Mouse (Mus musculus) megakaryocyte, adult 5-6 weeks (primary cell): ENCODE measurements at regions not wholly inside any gene's neighbourhood (a gene's known extent, or its start where the extent isn't known, plus 50 kb on each side); places are given as distances from the start of the nearest gene placed in this dataset.

Experiments
- ATAC-seq: 2 replicates; pipeline ENCODE4 v1.8.0; 2016; ENCODE audit warnings: mild to moderate bottlenecking, inconsistent platforms; ENCODE audit not compliant: poor library complexity, severe bottlenecking

DNA sequence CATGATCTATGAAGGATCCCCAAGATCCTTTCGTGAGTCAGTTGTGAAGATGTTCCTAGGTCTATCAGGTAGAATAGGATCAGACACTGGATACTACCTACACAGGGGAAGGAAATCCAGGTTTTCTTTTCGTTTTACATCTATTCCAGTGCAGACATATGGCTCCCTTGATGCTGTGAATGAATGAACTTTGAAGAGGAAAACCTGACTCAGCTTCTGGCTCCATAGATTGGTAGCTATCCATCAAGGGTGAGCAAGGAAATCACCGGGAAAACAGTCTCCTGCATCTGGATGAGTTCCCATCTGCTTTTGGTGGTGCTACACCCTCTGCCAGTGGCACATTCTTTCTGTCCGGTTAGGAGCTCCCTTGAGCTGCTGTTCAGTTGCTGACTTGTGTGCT lies 687.8 kb downstream of the Hs3st4 start:
- ATAC-seq = no peak

DNA sequence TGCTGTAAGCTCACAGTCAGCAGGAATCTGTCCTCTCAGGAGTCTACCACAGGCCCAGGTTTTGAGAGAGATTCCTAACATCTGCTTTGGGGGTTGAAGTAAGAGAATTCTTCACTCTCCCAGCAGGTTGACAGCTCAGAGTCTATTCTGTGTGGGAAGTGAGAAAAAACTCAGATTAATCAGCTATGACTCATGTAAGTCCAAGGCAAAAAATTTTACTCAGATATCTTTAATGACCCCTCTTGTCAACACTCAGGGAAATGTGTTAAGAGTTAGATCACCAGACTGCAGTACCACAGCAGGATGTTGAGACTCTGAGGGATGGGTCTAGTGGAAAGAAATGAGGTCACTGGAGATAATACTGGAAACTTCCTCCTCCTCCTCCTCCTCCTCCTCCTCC lies 688.4 kb downstream of the Hs3st4 start:
- ATAC-seq = no peak

- no peak for ATAC-seq
Observed at GRCm38 (mm10) chr7:124676854-124677515, 694.3 kb downstream of the Hs3st4 start.

GRCm38 (mm10) chr7:124680561-124680960 lies 697.9 kb downstream of the Hs3st4 start:
- no peak for ATAC-seq

GRCm38 (mm10) chr7:124681212-124681611 lies 698.5 kb downstream of the Hs3st4 start:
- ATAC-seq = no peak

DNA sequence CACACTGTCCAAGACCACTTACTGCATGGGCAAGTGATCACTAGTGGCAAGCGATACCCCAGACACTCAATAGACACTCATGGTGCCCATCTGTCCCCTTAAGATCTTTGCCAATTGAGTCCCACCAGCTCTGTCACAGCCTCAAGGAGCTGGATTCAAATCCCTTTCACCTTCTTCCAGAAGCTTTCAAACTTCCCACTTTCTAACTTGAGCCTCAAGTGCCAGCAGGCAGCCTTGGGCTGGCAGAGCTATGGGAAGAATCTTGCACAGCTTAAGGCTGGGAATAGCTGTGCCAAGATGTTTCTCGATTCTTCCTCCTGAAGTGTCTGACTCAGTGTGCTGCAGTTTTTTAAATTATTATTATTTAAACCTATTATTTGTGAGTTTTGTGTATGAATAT lies 699.2 kb downstream of the Hs3st4 start:
- ATAC-seq = no peak

DNA sequence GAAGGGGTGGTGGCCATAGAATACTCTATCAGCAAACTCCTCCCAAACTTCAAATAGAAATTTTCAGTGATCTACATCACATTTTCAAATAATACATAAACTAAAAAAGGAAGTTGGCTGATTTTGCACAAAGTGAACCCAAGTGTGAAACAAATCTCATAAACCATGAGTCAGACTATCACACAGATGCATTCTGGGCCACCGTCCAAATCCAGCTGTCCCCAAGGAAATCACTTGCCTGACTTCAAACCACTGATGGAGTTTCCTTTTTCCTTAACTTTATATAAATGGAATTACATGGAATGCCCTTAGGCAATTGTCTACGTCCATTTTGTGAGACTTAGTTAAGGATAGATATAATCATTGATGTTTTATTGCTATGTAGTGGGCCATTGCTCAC lies 702.8 kb downstream of the Hs3st4 start:
- no peak for ATAC-seq

DNA sequence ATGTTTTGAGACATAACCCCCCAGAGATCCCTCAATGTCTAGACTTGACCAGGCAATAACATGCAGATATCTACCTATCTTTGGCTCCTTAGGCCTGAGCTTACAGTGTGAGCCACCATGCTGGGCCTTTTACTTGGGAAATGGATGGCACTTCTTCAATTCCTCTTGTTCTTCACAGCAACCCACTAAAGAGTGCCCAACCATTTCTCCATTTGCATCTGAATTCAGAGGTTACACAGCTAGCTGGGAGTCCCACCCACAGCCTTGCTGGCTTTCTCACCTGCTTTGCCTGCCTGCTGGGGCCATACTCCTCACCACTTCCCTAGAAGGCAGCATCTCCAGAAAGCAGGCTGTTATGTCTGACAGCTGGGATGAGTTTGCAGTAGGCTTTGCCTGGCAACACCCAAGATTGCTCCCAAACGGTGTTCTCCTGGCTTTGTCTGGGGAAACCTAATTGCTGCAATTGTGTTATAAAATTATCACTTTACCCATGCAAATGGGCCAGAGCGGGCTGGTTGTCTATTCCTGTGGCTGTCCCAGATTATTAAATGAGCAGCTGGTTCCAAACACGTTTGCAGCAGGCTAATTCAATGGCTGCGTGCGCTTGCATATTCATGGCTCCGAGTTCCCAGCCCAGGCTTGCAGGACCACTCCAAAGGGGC lies 721.6 kb downstream of the Hs3st4 start:
- no peak for ATAC-seq

DNA sequence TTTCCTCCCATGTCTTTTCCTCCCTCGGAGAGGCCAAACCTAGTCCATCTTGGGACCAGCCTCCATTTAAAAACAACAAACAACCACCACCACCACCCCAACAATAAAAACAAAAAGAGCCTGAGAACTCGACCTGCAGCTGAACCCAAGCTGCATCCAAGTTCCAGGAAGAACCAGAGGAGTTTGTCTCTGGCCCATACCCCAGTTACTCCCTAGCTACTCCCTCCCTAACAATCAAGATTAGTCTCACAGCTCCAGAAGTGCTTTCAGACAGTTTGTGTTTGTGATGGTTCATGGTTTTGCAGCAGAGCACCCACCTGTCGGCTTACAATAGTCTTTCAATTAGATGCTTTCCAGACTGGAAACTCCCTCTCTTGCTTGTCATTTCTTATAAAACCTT lies 724.5 kb downstream of the Hs3st4 start:
- no peak for ATAC-seq

DNA sequence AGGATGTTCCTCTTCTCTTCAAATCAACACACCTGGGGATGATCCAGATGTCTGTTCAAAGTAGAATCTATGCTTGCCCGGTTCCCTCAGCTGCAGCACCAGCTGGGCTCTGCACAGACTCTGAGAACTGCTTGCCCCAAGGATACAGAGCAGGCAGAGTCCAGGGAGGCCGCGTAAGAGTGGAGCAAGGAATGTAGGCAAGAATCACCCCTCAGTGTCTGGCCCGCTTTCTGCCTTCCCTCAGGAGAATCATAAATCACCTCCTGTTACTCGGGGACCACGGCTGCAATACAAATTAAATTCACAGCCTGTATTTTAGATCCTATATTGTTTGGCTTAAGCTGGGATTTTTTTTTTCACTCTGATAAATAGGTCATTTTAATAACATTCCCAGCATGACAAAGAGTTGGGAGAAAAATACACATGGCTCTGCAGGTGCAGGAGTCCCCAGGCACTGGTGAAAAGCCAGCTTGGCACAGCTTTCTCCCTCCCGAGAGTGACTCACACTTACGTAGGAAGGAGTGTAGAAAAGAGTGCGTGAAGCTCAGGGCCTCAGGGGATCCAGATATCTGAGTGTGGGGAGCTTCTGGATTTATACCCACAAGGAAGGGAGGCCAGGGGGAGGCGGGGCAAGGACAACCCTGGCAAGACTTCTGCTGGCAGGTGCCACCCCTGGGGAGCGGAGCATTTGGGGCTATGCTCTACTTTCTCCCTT lies 726.3 kb downstream of the Hs3st4 start:
- no peak for ATAC-seq

GRCm38 (mm10) chr7:124720927-124721326 lies 723.5 kb upstream of the Kdm8 start:
- no peak for ATAC-seq

DNA sequence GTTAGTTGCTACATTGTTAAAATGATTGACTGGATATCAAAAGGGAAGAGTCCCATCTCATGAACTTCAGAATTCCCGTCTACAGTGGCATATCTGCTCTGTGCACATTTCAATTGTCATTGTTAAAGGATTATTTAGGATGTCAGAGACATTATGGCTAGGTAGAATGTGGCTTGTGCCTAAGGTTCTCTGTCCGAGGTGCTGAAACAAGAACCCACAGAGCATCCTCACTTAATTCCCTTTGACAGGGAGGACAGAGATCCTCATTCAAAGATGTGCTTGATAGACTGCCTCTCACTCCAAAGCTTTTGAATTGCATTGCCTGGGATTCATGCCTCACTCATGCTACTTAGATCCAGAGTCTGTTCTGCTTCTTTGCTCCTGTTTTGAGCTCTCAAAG lies 702.4 kb upstream of the Kdm8 start:
- no peak for ATAC-seq

DNA sequence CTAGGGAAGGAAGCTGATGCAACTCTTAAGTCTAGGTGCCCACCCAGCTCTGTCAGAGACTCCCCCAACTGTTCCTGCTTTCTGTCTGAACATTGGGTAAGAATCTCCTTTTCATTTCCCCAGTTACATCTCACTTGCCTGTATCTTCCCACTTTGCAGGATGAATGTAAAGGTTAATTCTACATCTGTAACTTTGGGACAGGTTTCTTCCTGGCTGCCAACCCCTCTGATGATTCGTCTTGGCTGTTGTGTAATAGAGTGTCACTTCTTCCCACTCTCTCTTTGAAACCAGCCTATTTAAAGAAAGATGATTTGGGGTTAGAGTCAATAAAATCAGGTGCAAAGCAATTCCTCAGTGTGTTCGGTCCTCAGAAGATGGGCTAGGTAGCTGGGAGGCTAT lies 698.2 kb upstream of the Kdm8 start:
- no peak for ATAC-seq

DNA sequence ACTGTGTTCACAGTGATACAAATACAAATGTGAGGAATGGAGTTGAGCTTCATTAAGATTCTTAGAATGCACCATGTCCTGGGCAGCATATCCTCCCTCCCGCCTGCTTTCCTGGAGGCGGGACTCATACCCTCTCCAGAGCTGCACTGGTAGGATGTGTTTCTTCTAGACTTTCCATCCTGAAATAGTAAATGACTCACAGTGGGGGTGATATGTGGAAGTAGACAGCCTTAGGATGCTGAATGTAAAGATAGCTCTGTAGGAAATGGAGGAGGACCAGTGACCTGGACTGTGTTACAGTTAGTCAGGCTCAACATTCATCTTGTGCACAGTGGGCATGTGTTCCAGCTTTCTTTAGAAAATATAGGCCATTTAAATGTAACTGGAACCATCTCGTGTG lies 696.1 kb upstream of the Kdm8 start:
- no peak for ATAC-seq

DNA sequence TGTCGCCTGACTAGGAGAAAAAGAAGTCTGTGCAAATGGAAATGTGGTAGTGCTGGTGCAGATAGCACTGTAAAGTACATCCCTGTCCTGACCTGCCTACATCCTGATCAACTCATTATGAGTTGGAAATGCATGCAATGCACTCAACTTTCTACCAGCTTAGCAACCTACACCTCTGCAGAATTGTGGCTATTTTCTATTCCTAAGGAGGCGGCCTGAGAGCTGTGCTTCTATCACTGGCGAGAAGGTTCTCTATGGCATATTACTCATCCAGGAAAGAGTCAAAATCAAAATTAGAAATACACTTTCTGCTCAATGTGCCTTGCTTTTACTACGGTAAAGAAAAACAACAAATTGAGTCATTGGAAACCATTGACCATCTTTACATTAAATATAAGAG lies 685.4 kb upstream of the Kdm8 start:
- no peak for ATAC-seq

- ATAC-seq = no peak
Observed at GRCm38 (mm10) chr7:124777822-124778221, 666.7 kb upstream of the Kdm8 start.

DNA sequence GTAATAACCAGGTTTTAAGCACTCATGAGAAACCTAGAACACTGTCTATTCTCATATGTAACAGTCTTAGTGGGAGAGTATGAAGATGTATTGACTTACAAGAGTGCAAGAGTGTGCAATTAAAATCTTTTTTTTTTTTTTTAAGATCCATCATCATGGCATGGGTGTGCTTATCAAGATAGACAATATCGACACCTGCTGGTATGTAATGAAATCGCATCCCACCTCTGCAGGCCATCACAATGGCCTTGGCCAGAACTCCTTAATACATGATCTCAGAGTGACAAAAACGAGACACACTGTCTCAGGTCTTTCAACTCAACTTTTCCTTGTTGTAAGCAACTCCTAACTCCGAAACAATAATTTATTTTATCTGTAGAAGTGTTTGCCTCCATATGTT lies 661.7 kb upstream of the Kdm8 start:
- ATAC-seq = no peak

GRCm38 (mm10) chr7:124784995-124785394 lies 659.5 kb upstream of the Kdm8 start:
- no peak for ATAC-seq

- no peak for ATAC-seq
Observed at GRCm38 (mm10) chr7:124785896-124786295, 658.6 kb upstream of the Kdm8 start.

DNA sequence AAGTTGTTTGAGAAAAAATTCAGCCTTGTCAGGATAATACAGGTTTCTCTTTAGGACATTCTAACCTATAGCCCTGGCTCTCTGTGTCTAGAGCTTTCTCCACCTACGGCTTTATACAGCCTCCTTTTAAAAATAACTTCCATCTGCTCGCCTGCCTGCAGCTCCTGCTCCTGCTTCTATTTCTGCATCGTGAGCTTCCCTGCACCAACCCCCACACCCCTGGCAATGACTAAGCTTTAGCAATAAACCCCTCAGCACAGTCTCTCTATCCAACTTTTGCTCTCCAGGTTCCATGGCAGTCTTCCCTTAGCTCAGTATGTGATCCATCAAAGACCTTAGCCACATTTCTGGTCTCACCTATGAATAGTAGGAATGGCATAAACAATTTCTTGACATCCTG lies 655.7 kb upstream of the Kdm8 start:
- no peak for ATAC-seq

DNA sequence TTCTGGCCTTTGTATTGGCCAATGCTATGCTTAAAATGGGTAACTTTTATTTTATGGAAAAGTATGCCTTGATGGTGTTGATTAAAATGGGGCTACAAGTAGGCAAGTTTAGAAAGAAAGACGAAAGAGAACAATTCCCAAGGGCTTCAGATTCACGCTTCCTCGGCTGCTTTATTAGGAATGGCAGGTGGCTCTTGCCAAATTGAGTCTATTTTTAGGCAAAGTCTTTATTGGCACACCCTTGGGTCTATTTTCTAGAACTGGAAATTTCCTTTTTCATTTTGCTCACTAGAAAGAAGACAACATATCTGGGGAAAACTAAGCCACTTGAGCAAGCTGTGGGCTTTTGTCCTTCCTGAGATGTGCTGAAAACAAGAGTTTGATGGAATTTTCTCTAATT lies 641.4 kb upstream of the Kdm8 start:
- no peak for ATAC-seq

DNA sequence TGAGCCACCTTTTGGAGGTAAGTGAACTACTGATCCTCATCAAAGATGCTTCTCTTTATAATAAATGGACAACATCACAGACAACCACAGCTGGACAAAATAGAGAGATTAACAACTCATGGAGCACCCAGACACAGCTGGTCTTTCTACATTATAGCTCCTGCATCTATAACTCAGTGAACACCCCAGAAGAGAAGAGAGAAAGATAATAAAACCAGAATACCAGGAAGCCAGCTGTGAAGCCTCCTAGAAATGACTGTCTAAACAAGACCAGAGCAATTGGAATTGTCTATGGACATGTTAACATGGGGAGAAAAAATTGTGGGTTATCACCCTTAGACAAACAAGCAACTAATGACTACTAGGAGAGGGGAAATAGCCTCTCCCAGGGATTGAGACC lies 609.8 kb upstream of the Kdm8 start:
- no peak for ATAC-seq
